Mouse (Mus musculus): ENCODE results near the gene Cacna1d.

The Cacna1d gene

GRCm38 (mm10) chr14:30205821-30206220, 285.4 kb downstream of the Cacna1d start:
- DNase-seq (ENCODE audit: low spot score in 2 of 2) = no peak

GRCm38 (mm10) chr14:30204526-30204925, 286.7 kb downstream of the Cacna1d start:
- no peak for DNase-seq (ENCODE audit: low spot score in 2 of 2)

GRCm38 (mm10) chr14:30200310-30200709, 290.9 kb downstream of the Cacna1d start:
- DNase-seq (ENCODE audit: low spot score in 2 of 2) = no peak

DNA sequence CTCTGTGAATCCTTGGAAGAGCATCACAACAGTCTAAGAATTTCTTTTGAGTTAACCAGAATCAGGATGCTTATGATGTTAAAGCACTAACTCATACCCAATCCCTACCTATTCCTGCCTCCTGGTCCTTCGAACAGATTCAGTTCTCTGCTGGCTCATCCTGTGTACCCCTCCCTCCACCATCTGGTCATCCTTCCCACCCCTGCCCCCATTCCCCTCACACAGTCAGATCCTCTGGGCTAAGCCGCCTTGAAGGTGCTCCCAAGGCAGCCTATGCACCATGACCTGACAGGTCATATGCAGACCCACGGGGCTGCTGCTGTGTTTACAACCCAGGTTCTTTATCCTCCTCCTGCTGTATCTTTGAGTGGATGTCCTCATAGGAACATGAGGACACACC, 292.4 kb downstream of the Cacna1d start:
- DNase-seq (ENCODE audit: low spot score in 2 of 2) = no peak

DNA sequence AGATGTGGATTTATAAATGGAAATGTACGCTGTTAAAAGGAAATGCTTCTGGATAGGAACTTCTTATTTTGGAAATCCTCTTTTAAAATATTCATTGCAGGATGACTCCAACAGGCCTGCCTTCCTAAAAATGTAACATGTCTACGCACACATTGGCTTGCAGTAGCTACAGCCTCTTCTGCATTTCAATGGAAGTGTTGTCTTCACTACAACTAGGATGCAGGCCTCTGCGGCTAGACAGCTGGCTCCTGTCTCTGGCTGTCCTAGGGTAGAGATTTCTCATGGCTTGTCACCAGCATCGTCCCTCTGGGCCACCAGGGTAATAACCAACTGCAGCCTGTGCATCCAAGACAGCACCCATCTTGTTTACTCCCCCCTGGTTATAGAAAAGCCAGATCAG, 293.1 kb downstream of the Cacna1d start:
- no peak for DNase-seq (ENCODE audit: low spot score in 2 of 2)

- no peak for DNase-seq (ENCODE audit: low spot score in 2 of 2)
Observed at GRCm38 (mm10) chr14:30196959-30197358, 294.3 kb downstream of the Cacna1d start.

GRCm38 (mm10) chr14:30196235-30196634, 295.0 kb downstream of the Cacna1d start:
- peak; percentile 27 to 45 for DNase-seq (ENCODE audit: low spot score in 2 of 2)

DNA sequence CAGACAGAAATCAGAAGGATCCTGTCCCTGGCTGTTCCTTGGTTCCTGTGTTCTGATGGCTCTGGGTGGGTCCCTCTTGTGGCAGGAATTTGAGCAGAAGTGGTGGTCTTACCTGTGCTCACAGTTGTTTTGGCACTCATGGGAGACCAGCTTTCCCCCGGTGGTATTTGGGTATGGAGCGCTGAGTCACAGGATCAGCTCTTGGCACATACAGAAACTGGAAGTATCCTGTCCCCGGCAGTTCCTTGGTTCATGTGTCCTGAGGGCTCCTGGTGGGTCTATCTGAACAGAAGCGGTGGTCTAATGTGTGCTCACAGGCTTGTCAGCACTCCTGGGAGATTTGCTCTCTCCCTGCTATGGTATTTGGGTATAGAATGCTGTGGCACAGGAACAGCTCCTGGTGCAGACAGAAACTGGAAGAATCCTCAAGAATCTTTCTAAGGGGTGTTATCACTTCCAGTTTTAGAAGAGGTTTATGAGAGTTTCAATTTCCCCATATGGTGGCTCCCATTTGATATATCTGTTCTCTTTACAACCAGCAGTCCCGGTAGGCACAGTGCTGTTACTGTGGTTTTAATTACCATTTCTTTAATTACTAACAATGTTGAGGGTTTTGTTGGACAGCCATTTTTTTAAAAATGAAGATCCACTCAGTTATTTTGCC, 300.8 kb downstream of the Cacna1d start:
- DNase-seq (ENCODE audit: low spot score in 2 of 2) = no peak

DNA sequence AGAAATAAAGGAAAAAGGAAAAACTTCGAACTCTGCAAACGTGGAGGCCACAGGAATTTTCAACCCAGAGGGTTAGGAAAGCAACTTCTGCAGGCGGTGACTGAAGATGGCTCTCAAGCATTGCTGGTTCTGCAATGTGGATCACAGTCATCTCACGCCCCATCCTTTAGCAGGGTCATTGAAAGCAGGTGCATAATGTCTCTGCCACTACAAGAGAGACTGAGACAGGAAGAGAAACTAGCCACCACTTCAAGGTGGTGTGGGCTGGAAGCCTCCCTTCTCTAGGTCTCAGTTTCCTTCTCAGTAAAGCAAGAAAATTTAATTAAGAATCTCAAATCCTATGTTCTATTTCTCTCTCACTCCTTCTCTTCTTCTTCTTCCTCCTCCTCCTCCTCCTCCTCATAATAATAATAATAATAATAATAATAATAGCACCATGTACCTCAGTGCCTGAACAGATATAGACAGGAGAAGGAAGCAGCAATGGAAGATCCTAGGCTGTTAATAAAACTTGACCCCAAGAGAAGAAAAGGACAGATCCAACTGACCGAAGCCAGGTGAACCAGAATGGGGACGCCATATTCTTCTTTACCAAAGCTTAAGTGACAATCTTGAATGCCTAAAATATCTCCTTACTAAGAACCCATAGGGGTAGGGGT, 305.5 kb downstream of the Cacna1d start:
- DNase-seq (ENCODE audit: low spot score in 2 of 2) = no peak

DNA sequence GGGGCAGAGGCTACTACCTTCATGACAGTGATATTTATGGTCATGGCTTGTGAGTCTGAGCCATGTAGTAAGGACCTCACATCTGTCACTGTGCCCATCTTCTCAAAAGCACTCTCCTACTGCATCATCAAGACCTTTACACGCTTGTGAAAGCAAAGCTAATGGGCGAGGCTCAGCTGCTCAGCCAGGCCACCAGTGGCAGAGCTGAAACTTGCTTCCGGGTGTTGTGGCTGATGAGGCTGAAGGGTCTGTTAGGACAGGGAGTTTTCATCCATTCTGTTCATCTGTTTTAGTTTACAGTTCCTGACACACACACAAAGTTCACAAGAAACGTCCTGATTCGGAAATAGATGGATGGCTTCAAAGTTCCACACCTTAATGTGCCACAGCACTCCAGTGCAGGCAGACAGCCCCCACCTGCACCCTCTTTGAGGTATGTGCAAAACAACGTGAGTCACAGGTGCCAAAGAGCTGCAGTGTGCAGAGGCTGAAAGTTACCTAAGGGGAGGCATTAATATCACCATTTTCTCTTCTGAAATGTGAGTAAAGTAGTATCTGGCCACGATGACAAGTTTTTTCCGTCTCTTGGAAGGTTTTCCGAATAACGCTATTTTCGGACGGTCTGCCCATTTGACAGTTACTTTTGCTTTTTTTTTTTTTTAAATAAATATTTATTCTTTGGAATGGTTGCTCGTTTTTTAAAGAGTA, 306.7 kb downstream of the Cacna1d start:
- no peak for DNase-seq (ENCODE audit: low spot score in 2 of 2)

- DNase-seq (ENCODE audit: low spot score in 2 of 2) = no peak
Observed at GRCm38 (mm10) chr14:30184013-30184412, 307.2 kb downstream of the Cacna1d start.

DNA sequence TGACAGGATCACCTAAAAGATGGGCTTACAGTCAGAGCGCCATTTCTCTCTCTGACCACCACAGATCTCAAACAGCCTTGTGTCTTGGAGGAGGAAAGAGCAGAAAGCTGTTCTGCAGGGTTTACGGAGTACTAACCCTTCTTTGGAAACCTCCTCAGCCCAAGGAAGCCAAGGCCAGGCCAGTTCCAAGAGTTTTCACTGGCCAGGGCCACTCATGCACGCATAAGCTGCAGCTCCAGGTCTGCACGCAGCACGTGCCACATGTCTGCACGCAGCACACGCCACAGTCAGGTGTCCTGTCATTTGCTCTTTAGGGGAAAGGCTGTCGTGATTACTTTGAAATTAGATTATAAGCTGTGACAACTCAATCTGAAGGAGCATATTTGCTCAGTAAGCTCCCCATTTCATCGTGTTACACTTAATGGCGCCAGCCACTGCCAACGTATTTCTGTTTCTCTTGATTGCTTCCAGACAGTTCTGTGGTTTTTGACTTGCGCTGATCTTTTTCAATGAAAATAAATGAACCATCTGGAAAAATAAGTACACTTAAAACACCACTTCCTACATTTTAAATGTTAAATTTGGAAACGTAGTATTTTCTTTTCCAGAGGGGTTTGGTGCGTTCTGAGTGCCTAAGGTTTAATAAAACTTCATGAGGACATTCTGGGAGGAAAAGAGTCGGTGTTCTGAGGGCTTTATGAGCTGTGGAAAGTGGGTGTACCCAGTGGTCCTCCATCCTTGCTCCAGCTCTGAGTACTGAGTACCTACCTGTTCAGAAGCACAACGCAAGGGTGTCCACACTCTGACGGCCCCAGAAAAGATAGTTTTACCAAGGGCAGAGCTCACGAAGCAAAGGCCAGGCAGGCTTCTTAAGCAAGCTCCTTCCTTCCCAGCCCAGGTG, 308.4 kb downstream of the Cacna1d start:
- no peak for DNase-seq (ENCODE audit: low spot score in 2 of 2)

- no peak for DNase-seq (ENCODE audit: low spot score in 2 of 2)
Observed at GRCm38 (mm10) chr14:30178306-30178705, 312.9 kb downstream of the Cacna1d start.

- DNase-seq (ENCODE audit: low spot score in 2 of 2) = no peak
Observed at GRCm38 (mm10) chr14:30177850-30178249, 313.4 kb downstream of the Cacna1d start.

DNA sequence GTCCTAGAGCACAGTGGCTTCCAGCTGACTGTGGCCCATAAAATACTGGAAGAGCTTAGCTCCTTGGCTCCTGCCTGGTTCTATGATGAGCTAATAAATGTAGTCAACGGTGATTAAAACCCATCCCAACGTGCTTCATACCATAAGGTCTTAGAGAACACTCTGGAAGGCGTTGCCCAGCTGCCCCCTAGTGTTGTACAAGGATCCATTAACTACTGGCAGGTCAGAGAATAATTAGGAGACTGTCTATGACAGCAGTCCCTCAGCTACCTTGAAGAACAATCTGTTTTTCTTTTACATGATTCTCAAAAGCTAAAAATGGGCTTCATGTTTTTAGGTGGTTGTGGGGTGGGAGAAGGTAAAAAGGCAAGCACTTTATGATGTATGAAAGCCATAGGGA, 315.9 kb downstream of the Cacna1d start:
- no peak for DNase-seq (ENCODE audit: low spot score in 2 of 2)

DNA sequence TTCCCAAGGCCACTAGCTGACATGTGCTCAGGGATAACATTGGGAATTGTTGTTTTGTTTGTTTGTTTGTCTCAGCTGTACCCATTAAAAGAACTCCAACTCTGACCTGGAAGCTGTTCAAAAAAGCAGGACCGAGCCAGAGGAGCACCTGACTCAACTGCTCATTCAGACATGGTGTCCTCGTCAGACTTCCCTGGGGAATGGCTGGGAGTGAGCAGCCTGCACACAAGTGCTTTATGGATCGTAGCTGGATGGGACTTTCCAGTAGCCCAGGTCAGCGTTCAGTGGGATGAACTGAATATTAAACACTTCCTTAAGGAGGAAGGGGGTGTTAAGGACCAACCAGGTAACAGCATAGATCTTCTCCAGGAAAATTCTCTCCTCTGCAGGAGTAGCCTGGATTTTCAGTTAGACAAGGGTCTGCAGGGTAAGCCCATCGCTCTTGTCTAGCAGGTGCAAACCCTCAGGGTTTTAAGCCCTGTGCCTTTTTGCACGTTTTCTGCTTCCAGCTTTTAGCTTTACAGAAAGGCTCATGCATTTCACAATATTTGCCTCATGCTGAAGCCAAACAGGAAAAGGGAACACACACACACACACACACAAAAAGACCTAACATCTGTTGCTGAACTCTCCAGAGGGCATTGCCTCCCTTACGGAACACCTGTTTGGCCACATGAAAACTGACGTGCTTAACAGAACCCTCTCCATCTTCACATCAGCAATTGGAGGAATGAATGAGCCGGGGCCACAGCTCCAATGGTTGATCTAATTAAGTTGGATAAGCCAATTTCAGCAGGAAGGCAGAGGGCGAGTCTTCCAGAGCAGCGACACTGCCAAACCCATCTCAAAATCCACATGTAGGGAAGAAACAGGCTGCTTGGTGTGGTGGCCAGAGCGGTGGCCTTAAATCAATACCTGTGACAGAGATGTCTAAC, 318.2 kb downstream of the Cacna1d start:
- no peak for DNase-seq (ENCODE audit: low spot score in 2 of 2)

DNA sequence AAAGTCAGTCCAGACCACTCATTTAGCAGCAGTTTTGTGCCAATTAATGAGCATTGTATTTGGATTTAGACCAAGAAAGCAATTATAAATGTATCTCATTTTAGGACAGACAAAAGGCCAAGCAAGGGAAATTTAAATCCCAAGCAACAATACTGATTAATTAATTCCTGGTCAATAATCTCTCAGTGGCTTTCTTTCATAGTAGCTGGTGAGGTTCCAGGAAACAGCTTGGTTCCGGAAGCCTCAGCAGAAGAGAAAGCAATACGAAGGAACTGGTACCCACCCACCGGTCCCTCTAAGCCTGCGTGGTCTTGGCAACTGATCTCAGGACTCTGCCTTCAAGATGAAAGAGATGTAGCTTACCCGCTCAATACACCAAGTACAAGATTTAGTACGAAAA, 319.7 kb downstream of the Cacna1d start:
- DNase-seq (ENCODE audit: low spot score in 2 of 2) = no peak

DNA sequence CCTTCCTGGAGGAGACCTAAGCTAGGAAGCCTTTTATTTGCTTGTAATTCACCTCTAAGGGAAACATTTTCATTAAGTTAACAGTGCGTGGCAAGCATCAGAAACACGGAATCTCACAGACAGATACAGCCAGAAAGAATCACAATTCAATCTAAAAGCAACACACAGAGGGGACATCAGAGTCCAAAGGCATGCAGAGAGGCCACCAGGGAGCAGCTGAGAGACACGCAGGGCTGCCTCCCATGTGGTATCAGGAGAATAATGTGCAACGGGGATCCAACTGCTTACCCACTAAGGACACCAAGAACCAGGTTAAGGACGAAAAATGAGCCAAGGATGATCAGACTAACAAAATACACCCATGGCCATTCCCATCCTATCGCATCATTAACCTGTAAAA, 320.2 kb downstream of the Cacna1d start:
- DNase-seq (ENCODE audit: low spot score in 2 of 2) = no peak

- DNase-seq (ENCODE audit: low spot score in 2 of 2) = no peak
Observed at GRCm38 (mm10) chr14:30169455-30169854, 321.8 kb downstream of the Cacna1d start.

DNA sequence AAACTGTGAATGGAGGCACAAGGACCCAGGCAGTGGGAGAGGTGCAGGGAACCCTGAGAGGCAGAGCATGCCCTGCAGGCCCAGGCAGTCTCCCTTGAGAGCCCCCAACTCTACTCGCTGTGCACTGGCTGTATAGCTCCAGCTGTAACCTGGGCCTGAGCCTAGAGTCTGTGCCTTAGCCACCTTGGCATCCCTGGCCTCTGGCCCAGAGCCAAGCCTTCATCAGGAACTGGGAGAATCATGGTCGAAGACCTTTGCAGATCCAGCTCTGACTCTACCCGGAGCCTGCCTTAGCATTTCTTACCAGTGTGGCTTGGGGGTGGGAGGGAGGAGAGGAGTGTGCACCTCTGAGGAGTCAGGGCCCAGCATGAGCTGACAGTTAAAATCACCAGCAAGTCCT, 322.4 kb downstream of the Cacna1d start:
- DNase-seq (ENCODE audit: low spot score in 2 of 2) = no peak

DNA sequence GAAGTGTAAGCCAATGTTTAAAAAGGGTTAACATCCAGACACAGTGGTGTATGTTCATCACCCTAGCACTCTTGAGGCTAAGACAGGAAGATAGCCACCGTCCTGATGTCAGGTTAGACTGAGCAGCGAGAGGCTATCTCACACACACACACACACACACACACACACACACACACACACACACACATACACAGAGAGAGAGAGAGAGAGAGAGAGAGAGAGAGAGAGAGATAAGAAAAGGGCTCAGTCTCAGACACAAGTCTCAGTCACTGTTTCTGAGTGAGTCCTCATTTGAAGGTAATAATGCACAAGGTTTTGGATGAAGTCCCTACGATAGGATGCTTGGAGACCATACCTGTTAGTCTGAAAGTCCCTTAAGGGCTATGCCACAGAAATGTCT, 322.9 kb downstream of the Cacna1d start:
- no peak for DNase-seq (ENCODE audit: low spot score in 2 of 2)

Data from frontal cortex, postnatal 36 days (tissue).